Mouse (Mus musculus) CH12.LX (cell line): Measurements from ENCODE around the gene Mettl16. TPM values are rescaled to one million over a fixed set of nuclear protein-coding genes. Genes with fewer than 3 reads are reported as not detected.

Experiments
- DNase-seq: peaks from one replicate; pipeline ENCODE4 v3.0.0-alpha.2; 2013; ENCODE audit errors: extremely low read depth
- H3K27ac ChIP-seq: 2 replicates; pipeline ENCODE4 v1.5.1; 2012; ENCODE audit warnings: low read depth, mild to moderate bottlenecking, control low read depth, moderate library complexity; ENCODE audit not compliant: insufficient read depth
- H3K27me3 ChIP-seq: replicated peaks from 2 replicates; pipeline ENCODE3; 2012; ENCODE audit warnings: inconsistent platforms
- H3K36me3 ChIP-seq, 2 experiments: replicated peaks in 1 of 2; 2 replicates each; pipeline versions ENCODE3 to v1.6.1; 2012; ENCODE audit warnings: inconsistent platforms in 1 of 2, low read length in 1 of 2, mild to moderate bottlenecking in 1 of 2, mixed read lengths in 1 of 2, moderate library complexity in 1 of 2; ENCODE audit not compliant: control insufficient read depth in 1 of 2, insufficient read depth in 1 of 2
- H3K4me1 ChIP-seq, 2 experiments: 2 replicates each; pipeline ENCODE4 v1.6.1; 2012; ENCODE audit warnings: inconsistent platforms in 1 of 2, moderate library complexity in 1 of 2; ENCODE audit not compliant: insufficient read depth in 2 of 2, control insufficient read depth in 1 of 2
- H3K4me2 ChIP-seq: 2 replicates; pipeline ENCODE4 v1.6.1; 2012; ENCODE audit warnings: low read depth, mild to moderate bottlenecking, control low read depth; ENCODE audit not compliant: poor library complexity, insufficient read depth, severe bottlenecking
- H3K4me3 ChIP-seq, 3 experiments: fragments of 150-350 bp in 1 of 3; sonication (generic) in 1 of 3; replicated peaks in 1 of 3; 2 replicates each; pipeline versions ENCODE3 to v1.5.1; 2011 to 2012; ENCODE audit warnings: low read depth in 2 of 3, low read length in 2 of 3, mild to moderate bottlenecking in 2 of 3, moderate library complexity in 2 of 3, control low read depth in 1 of 3, improper control_type of control experiment in 1 of 3, inconsistent platforms in 1 of 3, mixed read lengths in 1 of 3; ENCODE audit not compliant: poor library complexity in 1 of 3
- H3K79me2 ChIP-seq: replicated peaks from 2 replicates; pipeline ENCODE4 v1.6.1; 2012; ENCODE audit warnings: mild to moderate bottlenecking, moderate library complexity; ENCODE audit not compliant: control insufficient read depth, poor library complexity, insufficient read depth, severe bottlenecking; ENCODE audit errors: extremely low read depth
- H3K9ac ChIP-seq: 2 replicates; pipeline ENCODE4 v1.6.1; 2012; ENCODE audit warnings: low read depth, mild to moderate bottlenecking, control low read depth, moderate library complexity; ENCODE audit not compliant: insufficient read depth
- H3K9me3 ChIP-seq: replicated peaks from 2 replicates; pipeline ENCODE3; 2012; ENCODE audit warnings: low read length, inconsistent platforms, mixed read lengths
- BHLHE40 ChIP-seq: IDR thresholded peaks from 2 replicates; pipeline ENCODE4 v1.6.1; 2011; ENCODE audit warnings: mild to moderate bottlenecking, low read depth, low read length, improper control_type of control experiment
- CHD1 ChIP-seq: IDR thresholded peaks from 2 replicates; pipeline ENCODE4 v1.6.1; 2012; ENCODE audit warnings: low read depth, low read length, improper control_type of control experiment, inconsistent platforms
- CTCF ChIP-seq, 2 experiments: IDR thresholded peaks in 1 of 2; conservative IDR thresholded peaks in 1 of 2; 2 replicates each; pipeline ENCODE4 v1.5.1; 2011 to 2012; ENCODE audit warnings: low read depth in 2 of 2, low read length in 2 of 2, improper control_type of control experiment in 1 of 2, inconsistent platforms in 1 of 2, mild to moderate bottlenecking in 1 of 2, moderate library complexity in 1 of 2
- E2F4 ChIP-seq: IDR thresholded peaks from 2 replicates; pipeline ENCODE4 v1.6.1; 2011; ENCODE audit warnings: low read depth, low read length, improper control_type of control experiment; ENCODE audit not compliant: insufficient replicate concordance
- ELF1 ChIP-seq: IDR thresholded peaks from 2 replicates; pipeline ENCODE4 v1.6.1; 2014; ENCODE audit warnings: low read depth, mild to moderate bottlenecking, inconsistent platforms, low read length, improper control_type of control experiment
- HCFC1 ChIP-seq: IDR thresholded peaks from 2 replicates; pipeline ENCODE4 v1.6.1; 2012; ENCODE audit warnings: low read depth, mild to moderate bottlenecking, inconsistent platforms, low read length, improper control_type of control experiment
- IRF4 ChIP-seq: IDR thresholded peaks from 2 replicates; pipeline ENCODE4 v1.6.1; 2014; ENCODE audit warnings: low read depth, mild to moderate bottlenecking, inconsistent platforms, low read length, improper control_type of control experiment
- JUN ChIP-seq: IDR thresholded peaks from 2 replicates; pipeline ENCODE4 v1.6.1; 2011; ENCODE audit warnings: low read depth, mild to moderate bottlenecking, low read length, improper control_type of control experiment, moderate library complexity; ENCODE audit not compliant: insufficient read depth
- KAT2A ChIP-seq: IDR thresholded peaks from 2 replicates; pipeline ENCODE4 v1.6.1; 2012; ENCODE audit warnings: low read length, improper control_type of control experiment, inconsistent platforms; ENCODE audit not compliant: insufficient replicate concordance
- MAFK ChIP-seq: IDR thresholded peaks from 2 replicates; pipeline ENCODE4 v1.6.1; 2011; ENCODE audit warnings: low read length, improper control_type of control experiment; ENCODE audit not compliant: insufficient replicate concordance
- MAX ChIP-seq: IDR thresholded peaks from 2 replicates; pipeline ENCODE4 v1.6.1; 2011; ENCODE audit warnings: low read length, improper control_type of control experiment
- MEF2A ChIP-seq: IDR thresholded peaks from 2 replicates; pipeline ENCODE4 v1.6.1; 2014; ENCODE audit warnings: low read depth, mild to moderate bottlenecking, inconsistent platforms, low read length, improper control_type of control experiment, borderline replicate concordance
- MYC ChIP-seq: IDR thresholded peaks from 2 replicates; pipeline ENCODE4 v1.6.1; 2011; ENCODE audit warnings: low read depth, mild to moderate bottlenecking, improper control_type of control experiment, low read length
- NELFE ChIP-seq: IDR thresholded peaks from 2 replicates; pipeline ENCODE4 v1.6.1; 2011; ENCODE audit warnings: low read depth, low read length, improper control_type of control experiment
- POLR2A ChIP-seq: IDR thresholded peaks from 2 replicates; pipeline ENCODE4 v1.6.1; 2011; ENCODE audit warnings: low read depth, mild to moderate bottlenecking, improper control_type of control experiment, low read length
- RAD21 ChIP-seq: IDR thresholded peaks from 2 replicates; pipeline ENCODE4 v1.6.1; 2011; ENCODE audit warnings: low read depth, mild to moderate bottlenecking, low read length, improper control_type of control experiment, moderate library complexity
- SIN3A ChIP-seq: IDR thresholded peaks from 2 replicates; pipeline ENCODE4 v1.6.1; 2012; ENCODE audit warnings: low read length, improper control_type of control experiment, inconsistent platforms
- USF1 ChIP-seq: IDR thresholded peaks from 2 replicates; pipeline ENCODE4 v1.6.1; 2014; ENCODE audit warnings: low read depth, mild to moderate bottlenecking, inconsistent platforms, low read length, improper control_type of control experiment
- USF2 ChIP-seq: conservative IDR thresholded peaks from 2 replicates; pipeline ENCODE4 v1.6.1; 2011; ENCODE audit warnings: low read depth, low read length, improper control_type of control experiment
- ZC3H11A ChIP-seq: IDR thresholded peaks from 2 replicates; pipeline ENCODE4 v1.6.1; 2012; ENCODE audit warnings: low read depth, mild to moderate bottlenecking, inconsistent platforms, low read length, improper control_type of control experiment
- ZNF384 ChIP-seq: IDR thresholded peaks from 2 replicates; pipeline ENCODE4 v1.6.1; 2012; ENCODE audit warnings: low read depth, low read length, improper control_type of control experiment, inconsistent platforms
- dilution Hi-C: fragments of 300-500 bp; cut with MboI; formaldehyde crosslinking; loops from 2 replicates; pipeline ENCODE4 v1.14.3; 2020; ENCODE audit warnings: low sequenced_read_pairs; ENCODE audit not compliant: extremely low pct_unique_long_range_greater_than_20kb, extremely low pct_ligation_motif_present
- in situ Hi-C: fragments of 300-500 bp; cut with MboI; formaldehyde crosslinking; loops from 3 replicates; pipeline ENCODE4 v1.14.3; 2019; ENCODE audit warnings: low sequenced_read_pairs, low pct_ligation_motif_present, low pct_unique_long_range_greater_than_20kb, mixed read lengths
- polyA plus RNA-seq: library from polyadenylated mRNA; unstranded; fragments of >175 nt; gene quantifications from 2 replicates; pipeline ENCODE4 v1.2.1, GENCODE M21; 2012; ENCODE audit warnings: low read depth; ENCODE audit not compliant: insufficient read length
- total RNA-seq, 2 experiments: library from RNA; depleted of rRNA; stranded (reverse); fragments of 300-350 nt in 1 of 2; fragments of >200 nt in 1 of 2; gene quantifications; 2 replicates each; pipeline ENCODE4 v1.2.3; 2012 to 2014

Gene Mettl16
- total and polyA plus RNA-seq, 3 experiments, result 79.3 to 119 (median 80.0) TPM

DNA sequence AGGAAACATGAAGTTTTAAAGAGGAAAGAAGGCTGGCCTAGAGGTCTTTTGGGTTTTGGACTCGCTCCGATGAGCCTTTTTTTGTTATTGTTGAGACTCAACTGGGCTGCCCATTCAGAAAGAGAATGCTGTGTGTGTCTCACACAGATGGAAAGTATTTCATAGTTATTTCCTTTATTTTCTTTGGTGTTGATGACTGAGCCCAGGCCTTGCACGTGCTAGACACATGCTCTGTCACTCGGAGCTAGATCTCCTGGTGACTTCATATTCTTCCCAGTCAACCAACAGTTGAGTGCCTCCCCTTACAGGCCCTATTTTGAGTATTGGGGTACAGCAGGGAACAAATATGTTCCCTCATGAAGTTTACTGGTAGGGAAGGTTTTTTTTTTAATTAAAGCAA lies 1.0 kb downstream of the Mettl16 start:
- Histone ChIP-seq H3K27me3 (no peaks in the 10 kb centered on the region), H3K79me2 (peaks cover 55% of the 10 kb centered on the region), H3K4me1 (peaks cover 4 to 42% of the 10 kb centered on the region in 2 experiments), H3K36me3 (peaks cover 25 to 43% of the 10 kb centered on the region in 2 experiments), H3K27ac (no peak overlapping the region), H3K4me2 (peak overlapping the region; percentile 42), H3K9ac (peak overlapping the region; percentile 39; the same call in 1 of the 2 replicates), H3K9me3 (no peaks in the 10 kb centered on the region), H3K4me3 (peak overlapping the region; percentile 79 to 88 (median 86))
- dilution Hi-C loops, result no loop called here
- no peak for TF ChIP-seq NELFE
- no peak for TF ChIP-seq ZNF384
- TF ChIP-seq SIN3A, result 0 out of 2 replicates have a peak, but pooled peaks have one; percentile 41
- TF ChIP-seq MYC, result peak; percentile 100
- TF ChIP-seq USF2, result no peak
- TF ChIP-seq POLR2A, result no peak
- 0 out of 2 replicates have a peak, but pooled peaks have one; percentile 34 for TF ChIP-seq CHD1
- TF ChIP-seq RAD21, result no peak
- TF ChIP-seq JUN, result peak; percentile 16; the same call in 1 of the 2 replicates
- TF ChIP-seq MAFK, result no peak
- no peak for TF ChIP-seq HCFC1
- no peak for TF ChIP-seq E2F4
- no peak for TF ChIP-seq CTCF (conservative IDR thresholded peaks at IDR 0.05 in 1 of 2, IDR thresholded peaks at IDR 0.05 in 1 of 2; ENCODE audit: low read depth in 2 of 2, low read length in 2 of 2)
- peak; percentile 94 for TF ChIP-seq MAX
- TF ChIP-seq IRF4, result no peak
- TF ChIP-seq KAT2A, result 0 out of 2 replicates have a peak, but pooled peaks have one; percentile 3
- no peak for TF ChIP-seq USF1
- TF ChIP-seq ZC3H11A, result no peak
- no peak for TF ChIP-seq MEF2A
- TF ChIP-seq BHLHE40, result peak; percentile 94
- peak; percentile 45 for DNase-seq
- in situ Hi-C loops, result no loop called here

DNA sequence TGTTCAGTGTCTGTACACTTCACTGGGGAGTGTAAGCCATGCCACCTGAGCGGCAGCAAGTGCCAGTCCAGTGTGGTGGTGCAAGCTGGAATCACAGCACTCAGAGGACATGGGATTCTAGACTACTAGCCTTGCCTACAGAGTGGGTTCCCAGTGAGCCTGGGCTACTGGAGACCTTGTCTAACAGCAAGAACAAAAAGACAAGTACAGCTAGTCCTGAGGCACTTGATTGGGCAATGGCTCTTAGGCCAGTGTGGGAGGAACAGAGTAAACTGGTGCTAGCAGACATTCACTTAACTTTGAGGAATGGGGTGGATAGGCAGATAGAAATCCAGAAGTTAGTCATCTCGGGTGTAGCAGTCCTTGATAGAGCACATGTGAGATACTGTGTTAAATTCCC lies 1.8 kb downstream of the Mettl16 start:
- H3K4me2 ChIP-seq, result peak overlapping the region; percentile 42
- peaks cover 61% of the 10 kb centered on the region for H3K79me2 ChIP-seq
- DNase-seq, result peak; percentile 20
- peaks cover 4 to 48% of the 10 kb centered on the region in 2 experiments for H3K4me1 ChIP-seq
- H3K9me3 ChIP-seq, result no peaks in the 10 kb centered on the region
- peak overlapping the region; percentile 39; the same call in 1 of the 2 replicates for H3K9ac ChIP-seq
- H3K27ac ChIP-seq, result 0 out of 2 replicates have a peak overlapping the region, but pooled peaks have one; percentile 28
- no peaks in the 10 kb centered on the region for H3K27me3 ChIP-seq
- in situ Hi-C loops, result no loop called here
- dilution Hi-C loops, result no loop called here
- peaks cover 29 to 50% of the 10 kb centered on the region in 2 experiments for H3K36me3 ChIP-seq
- no peak for TF ChIP-seq ELF1
- 0 out of 2 replicates have a peak, but pooled peaks have one; percentile 31 for TF ChIP-seq SIN3A
- H3K4me3 ChIP-seq, result peak overlapping the region; percentile 52 to 88 (median 79)
